Mouse (Mus musculus): Measurements from ENCODE around the gene Mtap. TPM values are rescaled to one million over a fixed set of nuclear protein-coding genes. Genes with fewer than 3 reads are reported as not detected.

Gene Mtap
- polyA plus RNA-seq, 1 experiment from 2014 or later, result 59.4 TPM

DNA sequence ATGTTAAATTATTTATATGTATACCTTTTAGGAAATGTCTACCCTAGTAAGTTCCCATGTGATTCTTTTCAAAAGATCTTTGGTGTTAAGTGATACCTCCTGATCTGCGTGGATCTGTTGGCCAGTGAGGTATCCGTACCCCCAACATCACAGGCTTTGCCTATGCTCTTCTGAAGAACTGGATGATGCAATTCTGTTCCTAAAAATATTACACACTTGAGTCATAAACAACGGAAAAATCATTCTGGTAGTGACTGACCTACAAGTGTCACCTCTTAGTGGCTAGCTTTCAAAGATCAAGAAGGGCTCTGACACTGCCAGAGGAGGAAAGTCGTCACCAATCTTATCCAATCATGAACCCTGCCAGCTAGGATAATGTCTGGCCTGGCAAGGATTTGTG is 58.6 kb downstream of the Mtap start:
- POLR2A ChIA-PET, result interaction anchor here (0.6 kb wide), 1 partner anchor 20 kb away, joined by 5 read pairs; no protein-coding TSS in a partner anchor
- CTCF ChIA-PET, result interaction anchor here (1.5 to 1.8 kb wide), 2 partner anchors 18 to 50 kb away, joined by 4 to 6 read pairs; no protein-coding TSS in a partner anchor
- in situ Hi-C loops (cut with MboI; ENCODE audit: low pct_unique_long_range_greater_than_20kb), result no loop called here

DNA sequence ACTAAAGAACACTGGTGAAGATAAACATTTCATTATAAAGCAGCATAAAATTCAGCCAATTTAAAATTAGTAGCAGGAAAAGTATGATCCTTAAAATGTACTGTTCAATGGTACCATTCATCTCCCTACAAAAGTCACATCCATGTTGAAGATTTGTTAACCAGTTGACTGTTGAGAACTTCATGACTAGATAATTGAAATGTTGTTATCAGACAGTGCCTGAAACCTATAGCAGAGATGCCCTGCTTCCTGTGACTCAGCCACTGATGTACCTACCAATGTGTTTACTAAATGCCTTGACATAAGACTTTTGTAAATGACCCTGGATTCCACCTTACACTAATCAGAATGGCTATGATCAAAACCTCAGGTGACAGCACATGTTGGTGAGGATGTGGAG is 60.2 kb downstream of the Mtap start:
- ATAC-seq (no peak), DNase-seq (ENCODE audit: low read depth, low spot score) (no peak)
- ChIA-PET POLR2A (no interaction called here), CTCF (interaction anchor here (0.8 to 1.5 kb wide), 3 partner anchors 15 to 60 kb away, joined by 3 to 4 read pairs (median 3); no protein-coding TSS in a partner anchor)
- no peaks in the 10 kb centered on the region for H3K27me3 ChIP-seq
- in situ Hi-C loops (cut with MboI; ENCODE audit: low pct_unique_long_range_greater_than_20kb), result no loop called here
- no peak for TF ChIP-seq CTCF (IDR thresholded peaks at IDR 0.05)

More for the DNA sequence above, 58.6 kb downstream of the Mtap start:
- no peaks in the 10 kb centered on the region for H3K27me3 ChIP-seq
- TF ChIP-seq CTCF (IDR thresholded peaks at IDR 0.05), result no peak
- ATAC-seq, result no peak
- no peak for DNase-seq (ENCODE audit: low read depth, low spot score)

DNA sequence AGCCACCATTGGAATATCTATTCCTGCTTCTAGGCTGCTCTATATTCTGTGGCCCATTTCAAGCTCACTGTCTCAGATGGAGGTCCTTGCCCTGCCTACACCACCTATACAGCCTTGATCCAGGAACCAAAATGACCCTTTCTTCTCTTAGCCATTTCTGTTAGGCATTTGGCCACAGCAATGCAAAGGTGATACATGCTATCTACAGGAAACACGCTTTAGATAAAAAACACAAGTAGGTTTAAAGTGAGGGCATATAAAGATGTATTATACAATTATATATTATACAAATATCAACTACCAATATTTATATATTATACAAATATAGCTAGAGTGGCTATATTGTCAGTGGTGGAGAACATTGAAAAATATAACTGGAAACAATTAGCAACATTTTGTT is 63.9 kb downstream of the Mtap start:
- no peak for TF ChIP-seq CTCF (IDR thresholded peaks at IDR 0.05)
- ChIA-PET POLR2A (no interaction called here), CTCF (no interaction called here)
- ATAC-seq (no peak), DNase-seq (ENCODE audit: low read depth, low spot score) (no peak)
- no peaks in the 10 kb centered on the region for H3K27me3 ChIP-seq
- in situ Hi-C loops (cut with MboI; ENCODE audit: low pct_unique_long_range_greater_than_20kb), result no loop called here

DNA sequence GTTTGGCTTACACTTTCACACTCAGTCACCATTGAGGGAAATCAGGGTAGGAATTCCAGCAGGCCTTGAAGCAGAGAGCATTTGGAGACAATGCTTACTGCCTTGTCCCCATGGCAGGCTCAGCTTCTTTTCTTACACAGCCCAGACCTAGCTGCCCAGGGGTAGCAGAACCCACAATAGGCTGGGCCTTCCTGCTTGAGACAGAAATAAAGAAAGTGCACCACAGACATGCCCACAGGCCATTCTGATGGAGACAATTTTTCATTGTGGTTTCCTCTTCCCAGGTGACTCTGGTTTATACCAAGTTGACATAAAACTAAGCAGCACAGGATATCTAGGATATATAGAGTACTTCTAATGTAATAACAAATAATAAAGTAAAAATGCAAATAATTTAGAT is 72.4 kb downstream of the Mtap start:
- no peaks in the 10 kb centered on the region for H3K27me3 ChIP-seq
- in situ Hi-C loops (cut with MboI; ENCODE audit: low pct_unique_long_range_greater_than_20kb), result no loop called here
- TF ChIP-seq CTCF (IDR thresholded peaks at IDR 0.05), result no peak
- no peak for DNase-seq (ENCODE audit: low read depth, low spot score)
- ATAC-seq, result no peak
- POLR2A ChIA-PET, result no interaction called here
- CTCF ChIA-PET, result no interaction called here

DNA sequence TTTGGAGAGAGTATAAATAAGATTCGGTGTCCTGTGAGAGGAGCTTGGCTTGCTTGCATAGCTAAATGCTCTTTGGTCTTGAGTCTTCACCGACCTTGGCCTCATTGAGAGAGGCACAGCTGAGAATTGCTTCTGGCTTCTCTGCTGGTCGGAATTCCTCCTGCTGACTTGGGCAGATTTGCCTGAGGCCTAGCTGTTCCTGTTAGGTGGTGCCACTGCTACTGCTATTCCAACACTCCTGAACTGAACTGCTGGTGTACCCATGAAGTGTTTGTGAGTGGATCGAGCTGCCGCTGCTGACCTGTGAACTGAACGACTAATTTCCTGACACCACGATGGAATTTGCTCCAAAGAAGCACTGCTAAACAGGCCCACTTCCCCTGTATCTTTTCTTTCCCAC is 73.4 kb downstream of the Mtap start:
- no peak for DNase-seq (ENCODE audit: low read depth, low spot score)
- POLR2A ChIA-PET, result no interaction called here
- no peaks in the 10 kb centered on the region for H3K27me3 ChIP-seq
- ATAC-seq, result no peak
- CTCF ChIA-PET, result no interaction called here
- TF ChIP-seq CTCF (IDR thresholded peaks at IDR 0.05), result no peak
- in situ Hi-C loops (cut with MboI; ENCODE audit: low pct_unique_long_range_greater_than_20kb), result no loop called here

DNA sequence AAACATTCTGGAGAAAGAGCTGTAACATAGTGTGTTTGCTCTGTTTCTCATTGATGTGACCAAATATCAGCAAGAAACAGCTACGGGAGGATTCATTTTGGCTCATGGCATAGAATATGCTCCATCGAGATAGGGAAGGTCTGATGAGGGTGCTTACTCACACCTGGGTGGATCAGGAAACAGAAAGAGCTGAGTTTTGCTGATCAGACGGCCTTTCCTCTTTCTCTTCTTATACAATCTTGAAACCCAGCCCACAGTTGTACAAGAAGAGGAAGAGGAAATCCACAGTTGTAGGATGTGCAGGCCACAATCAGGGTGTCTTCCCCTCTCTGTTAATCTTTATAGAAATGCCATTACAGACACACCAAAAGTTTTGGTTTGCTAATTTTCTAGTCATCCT is 75.3 kb downstream of the Mtap start:
- TF ChIP-seq CTCF (IDR thresholded peaks at IDR 0.05), result no peak
- H3K27me3 ChIP-seq, result no peaks in the 10 kb centered on the region
- ATAC-seq (no peak), DNase-seq (ENCODE audit: low read depth, low spot score) (no peak)
- in situ Hi-C loops (cut with MboI; ENCODE audit: low pct_unique_long_range_greater_than_20kb), result no loop called here
- ChIA-PET CTCF (no interaction called here), POLR2A (no interaction called here)

Other genes with a start within 250 kb of the Mtap start
- 109 TPM for gene Cdkn2a, start 157.5 kb downstream of the Mtap start, polyA plus RNA-seq (2021)
- gene Cdkn2b, start 173.9 kb downstream of the Mtap start, polyA plus RNA-seq (2021), result 17.7 TPM

All from Patski (cell line).